Mouse (Mus musculus) stomach, embryonic 14.5 days (tissue): ENCODE measurements at regions not wholly inside any gene's neighbourhood (a gene's known extent, or its start where the extent isn't known, plus 50 kb on each side); places are given as distances from the start of the nearest gene placed in this dataset.

Source experiments
- ATAC-seq: fragments of 200-750 bp; cut with Nextera tagmentation; 2 replicates; pipeline ENCODE4 v1.8.0; 2017; ENCODE audit warnings: low read depth, moderate TSS enrichment; ENCODE audit not compliant: insufficient number of reproducible peaks, insufficient read depth, low FRiP score
- H3K27ac ChIP-seq: fragments of 300-500 bp; sonication (generic); 2 replicates; pipeline ENCODE4 v1.5.1; 2014; ENCODE audit warnings: mild to moderate bottlenecking, low read length, moderate library complexity, mixed read lengths
- H3K27me3 ChIP-seq: fragments of 300-500 bp; sonication (generic); 2 replicates; pipeline ENCODE4 v1.6.1; 2014; ENCODE audit warnings: low read length, control low read depth, mixed read lengths; ENCODE audit not compliant: control insufficient read depth, insufficient read depth
- H3K36me3 ChIP-seq: fragments of 300-500 bp; sonication (generic); 2 replicates; pipeline ENCODE4 v1.6.1; 2014; ENCODE audit warnings: mild to moderate bottlenecking, control low read depth, low read length, moderate library complexity, mixed read lengths; ENCODE audit not compliant: control insufficient read depth, insufficient read depth
- H3K4me1 ChIP-seq: fragments of 300-500 bp; sonication (generic); 2 replicates; pipeline ENCODE4 v1.6.1; 2014; ENCODE audit warnings: low read length, control low read depth, mixed read lengths; ENCODE audit not compliant: control insufficient read depth, insufficient read depth
- H3K4me2 ChIP-seq: fragments of 300-500 bp; sonication (generic); replicated peaks from 2 replicates; pipeline ENCODE4 v1.6.1; 2014; ENCODE audit warnings: low read depth, low read length, control low read depth
- H3K4me3 ChIP-seq: fragments of 300-500 bp; sonication (generic); 2 replicates; pipeline ENCODE4 v1.5.1; 2014; ENCODE audit warnings: low read depth, low read length, control low read depth
- H3K9ac ChIP-seq: fragments of 300-500 bp; sonication (generic); replicated peaks from 2 replicates; pipeline ENCODE4 v1.6.1; 2014; ENCODE audit warnings: low read depth, mild to moderate bottlenecking, control low read depth, low read length, moderate library complexity, mixed read lengths
- H3K9me3 ChIP-seq: fragments of 300-500 bp; sonication (generic); 2 replicates; pipeline ENCODE4 v1.6.1; 2016; ENCODE audit warnings: low read depth, low read length, control low read depth; ENCODE audit not compliant: control insufficient read depth
- WGBS: fragments of 180-500 bp; shearing (Covaris S2); extraction: QIAGEN DNeasy Blood & Tissue Kit; methylation state at CpG from one replicate; pipeline ENCODE4 v1.1.7; 2014; 5-methylcytosine and 5-hydroxymethylcytosine counted together

- H3K27me3 ChIP-seq: no peaks in the 10 kb centered on the region
- H3K36me3 ChIP-seq: no peaks in the 10 kb centered on the region
- WGBS: 85% methylated on average over 1 of the region's 1 CpGs
- H3K4me1 ChIP-seq: no peaks in the 10 kb centered on the region
- no peak overlapping the region for H3K9ac ChIP-seq
- H3K9me3 ChIP-seq: no peaks in the 10 kb centered on the region
- ATAC-seq: no peak
- no peak overlapping the region for H3K4me2 ChIP-seq
- H3K27ac ChIP-seq: no peak overlapping the region
- no peak overlapping the region for H3K4me3 ChIP-seq
Measured at GRCm38 (mm10) chr17:42120759-42121158, 195.0 kb upstream of the Ptchd4 start.

- H3K27me3 ChIP-seq: no peaks in the 10 kb centered on the region
- H3K4me3 ChIP-seq: no peak overlapping the region
- H3K27ac ChIP-seq: no peak overlapping the region
Measured at GRCm38 (mm10) chr17:42126488-42127237, 189.1 kb upstream of the Ptchd4 start.

GRCm38 (mm10) chr17:42169391-42170018 lies 146.2 kb upstream of the Ptchd4 start:
- no peak for ATAC-seq
- H3K9ac ChIP-seq: no peak overlapping the region
- H3K9me3 ChIP-seq: no peaks in the 10 kb centered on the region
- H3K27me3 ChIP-seq: no peaks in the 10 kb centered on the region
- H3K36me3 ChIP-seq: no peaks in the 10 kb centered on the region
- no peak overlapping the region for H3K4me2 ChIP-seq
- H3K4me1 ChIP-seq: no peaks in the 10 kb centered on the region
- WGBS: 77% methylated on average over 1 of the region's 1 CpGs
- no peak overlapping the region for H3K27ac ChIP-seq
- H3K4me3 ChIP-seq: no peak overlapping the region

More at GRCm38 (mm10) chr17:42126488-42127237, 189.1 kb upstream of the Ptchd4 start:
- WGBS: 38% methylated on average over 9 of the region's 9 CpGs
- ATAC-seq: peak; percentile 85; the same call in 1 of the 2 replicates
- Histone ChIP-seq H3K4me1 (no peaks in the 10 kb centered on the region), H3K4me2 (no peak overlapping the region), H3K36me3 (no peaks in the 10 kb centered on the region), H3K9me3 (no peaks in the 10 kb centered on the region), H3K9ac (no peak overlapping the region)

- H3K27me3 ChIP-seq: no peaks in the 10 kb centered on the region
- ATAC-seq: no peak
- no peaks in the 10 kb centered on the region for H3K36me3 ChIP-seq
- H3K27ac ChIP-seq: no peak overlapping the region
- H3K4me1 ChIP-seq: no peaks in the 10 kb centered on the region
- H3K4me3 ChIP-seq: no peak overlapping the region
- no peak overlapping the region for H3K9ac ChIP-seq
- no peaks in the 10 kb centered on the region for H3K9me3 ChIP-seq
- H3K4me2 ChIP-seq: no peak overlapping the region
- 89% methylated on average over 1 of the region's 1 CpGs for WGBS
Measured at GRCm38 (mm10) chr17:42188531-42188930, 127.2 kb upstream of the Ptchd4 start.

GRCm38 (mm10) chr17:42190206-42190902 lies 125.4 kb upstream of the Ptchd4 start:
- Histone ChIP-seq H3K27me3 (no peaks in the 10 kb centered on the region), H3K4me3 (no peak overlapping the region), H3K9ac (no peak overlapping the region), H3K4me1 (no peaks in the 10 kb centered on the region), H3K4me2 (no peak overlapping the region), H3K36me3 (no peaks in the 10 kb centered on the region), H3K9me3 (no peaks in the 10 kb centered on the region), H3K27ac (no peak overlapping the region)
- 80% methylated on average over 8 of the region's 8 CpGs for WGBS
- no peak for ATAC-seq
